Mouse (Mus musculus) layer of hippocampus, postnatal 25 days (tissue): ENCODE results near the gene Hes7. TPM values are rescaled to one million over a fixed set of nuclear protein-coding genes. Genes with fewer than 3 reads are reported as not detected.
A peak's percentile ranks its signal among the peaks of the same experiment; 100 is the strongest.
"Not testable (repeated sequence)": the region's sequence is repeated elsewhere in the genome, so short reads cannot be mapped to it uniquely, and the experiment has no call there.

Experiments
- DNase-seq, 2 experiments: peaks; one replicate each; pipeline ENCODE4 v3.0.0; 2022; ENCODE audit warnings: mixed read lengths in 2 of 2, low spot score in 1 of 2; ENCODE audit errors: extremely low spot score in 1 of 2
- total RNA-seq, 2 experiments: library from RNA; stranded (reverse); gene quantifications; 2 replicates each; pipeline ENCODE4 v1.2.3; 2021

Gene Hes7
- total RNA-seq, 2 experiments from 2014 or later: 0.80 to 0.96 TPM

GRCm38 (mm10) chr11:69087597-69087996 is 32.6 kb upstream of the Hes7 start:
- DNase-seq: no peak

GRCm38 (mm10) chr11:69088103-69088855 is 31.9 kb upstream of the Hes7 start, which contains the start of gene Vamp2:
TSS of gene Vamp2 (plus strand) at chr11:69088490.
- DNase-seq: peak; percentile 94 to 95

GRCm38 (mm10) chr11:69088856-69089615 is 31.2 kb upstream of the Hes7 start:
- DNase-seq: no peak

GRCm38 (mm10) chr11:69089616-69090290 is 30.5 kb upstream of the Hes7 start:
- no peak for DNase-seq

GRCm38 (mm10) chr11:69090367-69090766 is 29.8 kb upstream of the Hes7 start:
- DNase-seq: no peak

- no peak for DNase-seq
These were observed 28.4 kb upstream of the Hes7 start for GRCm38 (mm10) chr11:69091566-69092385.

- peak; percentile 70 to 94 for DNase-seq
These were observed 27.8 kb upstream of the Hes7 start for GRCm38 (mm10) chr11:69092386-69092751.

- DNase-seq: no peak
These were observed 27.3 kb upstream of the Hes7 start for GRCm38 (mm10) chr11:69092871-69093270.

GRCm38 (mm10) chr11:69093856-69094255 is 26.3 kb upstream of the Hes7 start:
- not testable (repeated sequence) for DNase-seq

GRCm38 (mm10) chr11:69094697-69095429 is 25.3 kb upstream of the Hes7 start, which contains the start of gene Per1:
TSS of gene Per1 (plus strand) at chr11:69095217.
- DNase-seq: peak; percentile 90 to 95

GRCm38 (mm10) chr11:69095511-69096231 is 24.5 kb upstream of the Hes7 start:
- DNase-seq: peak in 1 of 2 experiments; percentile 27

- DNase-seq: no peak
These were observed 23.7 kb upstream of the Hes7 start for GRCm38 (mm10) chr11:69096360-69096986.

GRCm38 (mm10) chr11:69096987-69097900 is 23.0 kb upstream of the Hes7 start:
- peak; percentile 89 to 90 for DNase-seq

- peak in 1 of 2 experiments; percentile 7 for DNase-seq
These were observed 22.0 kb upstream of the Hes7 start for GRCm38 (mm10) chr11:69098039-69098761.

GRCm38 (mm10) chr11:69098762-69099091 is 21.5 kb upstream of the Hes7 start:
- peak; percentile 89 to 91 for DNase-seq

- DNase-seq: peak in 1 of 2 experiments; percentile 58
These were observed 20.9 kb upstream of the Hes7 start for GRCm38 (mm10) chr11:69099177-69099914.
